Mouse (Mus musculus) thymus, postnatal 14 days (tissue): ENCODE results near the gene P2rx2.

ENCODE experiments used
- DNase-seq: peaks from one replicate; pipeline ENCODE4 v3.0.0; 2021

The P2rx2 gene

GRCm38 (mm10) chr5:110313127-110313526, 29.9 kb downstream of the P2rx2 start:
- DNase-seq: no peak

- DNase-seq: no peak
These were observed 34.2 kb downstream of the P2rx2 start for GRCm38 (mm10) chr5:110308861-110309260.

GRCm38 (mm10) chr5:110300591-110300990, 42.4 kb downstream of the P2rx2 start:
- no peak for DNase-seq

GRCm38 (mm10) chr5:110296637-110297036, 46.4 kb downstream of the P2rx2 start:
- DNase-seq: no peak

DNA sequence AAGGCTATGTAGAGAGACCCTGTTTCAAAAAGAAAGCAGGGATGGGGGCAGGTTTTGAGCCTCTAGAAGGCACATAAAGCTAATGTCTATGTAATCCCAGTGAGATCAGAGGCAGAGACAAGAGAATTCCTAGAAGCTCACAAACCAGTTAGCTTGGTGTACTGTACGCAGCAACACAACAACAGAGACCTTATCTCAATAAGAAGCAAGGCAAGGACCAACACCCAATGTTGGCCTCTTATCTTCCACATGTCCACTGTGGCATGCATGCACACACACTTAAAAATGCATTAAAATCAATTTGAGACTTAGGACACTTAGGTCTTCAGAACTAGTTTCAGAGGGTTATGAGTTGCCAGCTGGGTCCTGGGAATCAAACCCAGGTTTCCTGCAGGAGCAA, 51.4 kb downstream of the P2rx2 start:
- no peak for DNase-seq
